Mouse (Mus musculus) NIH3T3 (cell line): ENCODE results near the gene Tlr9.

Experiments
- DNase-seq: peaks from one replicate; pipeline ENCODE4 v3.0.0-alpha.2; 2012; ENCODE audit warnings: low read depth

Tlr9 gene

DNA sequence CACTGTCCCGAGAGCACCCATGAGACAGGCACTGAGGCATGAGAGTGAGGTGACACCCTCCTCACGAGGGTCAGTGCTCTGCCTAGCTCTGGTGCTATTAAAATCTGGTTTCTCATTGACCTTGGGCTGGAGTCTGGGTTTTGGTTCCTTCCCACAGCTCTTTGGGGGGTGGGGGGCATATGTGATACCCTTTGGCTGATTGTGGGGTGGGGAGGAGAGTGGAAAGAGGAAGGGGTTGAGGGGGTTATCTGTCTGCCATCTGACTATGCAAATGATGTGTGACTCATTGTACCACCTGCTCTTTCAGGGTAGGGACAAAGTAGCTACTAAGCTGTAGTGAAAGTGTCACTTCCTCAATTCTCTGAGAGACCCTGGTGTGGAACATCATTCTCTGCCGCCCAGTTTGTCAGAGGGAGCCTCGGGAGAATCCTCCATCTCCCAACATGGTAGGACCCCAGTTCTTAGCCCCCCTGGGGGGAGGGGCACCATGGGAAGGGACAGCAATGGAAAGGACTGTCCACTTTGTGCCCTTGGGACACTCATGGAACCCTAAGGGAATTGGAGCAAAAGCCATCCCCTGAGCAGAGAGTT, at the start of gene Tlr9:
Gene Tlr9 (plus strand): TSS at position 338 of the 591 bp plus-strand sequence.
- DNase-seq, result no peak

- DNase-seq, result no peak
Observed at GRCm38 (mm10) chr9:106173363-106173762, 49.0 kb upstream of the Tlr9 start.

GRCm38 (mm10) chr9:106175552-106176200, 46.7 kb upstream of the Tlr9 start:
- peak; percentile 52 for DNase-seq

DNA sequence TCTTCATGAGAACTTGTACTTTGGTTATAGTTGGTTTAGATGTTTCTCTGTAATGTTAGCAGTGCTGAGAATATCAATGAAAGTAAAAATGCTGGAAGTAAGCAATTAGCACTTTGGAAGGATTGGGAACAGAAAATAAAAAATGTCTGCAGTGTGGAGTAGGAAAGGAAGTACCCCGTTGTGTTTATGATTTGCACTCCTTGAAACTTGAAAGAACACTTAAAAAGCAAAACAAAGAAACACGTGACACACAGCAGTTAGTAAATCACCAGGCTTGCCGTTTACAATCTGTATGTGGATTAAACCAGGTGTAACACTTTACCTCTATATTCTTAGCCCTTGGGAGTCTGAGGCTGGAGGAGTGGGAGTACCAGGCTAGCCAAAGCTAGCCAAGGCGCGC, 45.6 kb upstream of the Tlr9 start:
- DNase-seq, result no peak

DNA sequence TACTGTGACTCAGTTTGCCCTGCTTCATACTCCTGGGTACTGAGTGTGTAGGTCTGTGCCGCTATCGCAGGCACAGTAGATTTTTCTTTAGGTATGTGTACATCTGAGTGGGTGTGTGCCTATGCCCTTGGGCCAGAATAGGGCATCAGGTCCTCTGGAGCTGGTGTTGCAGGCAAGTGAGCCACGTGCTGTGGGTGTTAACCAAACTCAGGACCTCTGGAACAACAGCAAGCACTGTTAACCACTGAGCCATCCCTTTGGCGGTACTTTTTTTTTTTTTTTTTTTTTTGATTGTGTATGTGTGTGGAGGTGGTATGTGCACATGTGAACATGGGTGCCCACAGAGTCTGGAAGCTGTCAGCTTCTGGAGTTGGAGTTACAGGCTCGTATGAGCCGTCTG, 44.6 kb upstream of the Tlr9 start:
- DNase-seq, result no peak

GRCm38 (mm10) chr9:106179454-106179853, 42.9 kb upstream of the Tlr9 start:
- no peak for DNase-seq

GRCm38 (mm10) chr9:106179964-106180363, 42.4 kb upstream of the Tlr9 start:
- no peak for DNase-seq

DNA sequence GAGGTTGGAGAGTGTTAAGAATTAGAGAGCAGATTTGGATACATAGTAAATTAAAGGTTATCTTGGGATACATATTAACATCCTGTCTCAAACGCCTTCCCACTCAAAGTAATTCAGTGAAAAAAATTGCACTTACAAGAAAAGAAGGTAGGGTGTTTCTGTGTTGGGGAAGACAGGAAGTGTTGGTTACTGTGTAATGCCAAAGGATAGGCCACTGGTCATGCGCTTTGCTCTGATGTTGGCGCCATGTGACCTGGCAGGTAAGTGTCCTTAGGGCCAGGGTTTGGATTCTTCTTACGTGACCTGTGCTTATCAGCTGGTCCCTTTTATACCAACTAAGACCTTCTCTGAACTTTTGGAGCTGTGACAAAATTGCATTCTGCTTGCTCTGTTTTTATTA, 40.3 kb upstream of the Tlr9 start:
- no peak for DNase-seq

GRCm38 (mm10) chr9:106183996-106184395, 38.4 kb upstream of the Tlr9 start:
- DNase-seq, result no peak

GRCm38 (mm10) chr9:106191355-106191754, 31.0 kb upstream of the Tlr9 start:
- DNase-seq, result no peak

- no peak for DNase-seq
Observed at GRCm38 (mm10) chr9:106192024-106192423, 30.4 kb upstream of the Tlr9 start.

GRCm38 (mm10) chr9:106192998-106193397, 29.4 kb upstream of the Tlr9 start:
- no peak for DNase-seq

GRCm38 (mm10) chr9:106193930-106194807, 28.2 kb upstream of the Tlr9 start:
- no peak for DNase-seq

- no peak for DNase-seq
Observed at GRCm38 (mm10) chr9:106195693-106196092, 26.7 kb upstream of the Tlr9 start.

DNA sequence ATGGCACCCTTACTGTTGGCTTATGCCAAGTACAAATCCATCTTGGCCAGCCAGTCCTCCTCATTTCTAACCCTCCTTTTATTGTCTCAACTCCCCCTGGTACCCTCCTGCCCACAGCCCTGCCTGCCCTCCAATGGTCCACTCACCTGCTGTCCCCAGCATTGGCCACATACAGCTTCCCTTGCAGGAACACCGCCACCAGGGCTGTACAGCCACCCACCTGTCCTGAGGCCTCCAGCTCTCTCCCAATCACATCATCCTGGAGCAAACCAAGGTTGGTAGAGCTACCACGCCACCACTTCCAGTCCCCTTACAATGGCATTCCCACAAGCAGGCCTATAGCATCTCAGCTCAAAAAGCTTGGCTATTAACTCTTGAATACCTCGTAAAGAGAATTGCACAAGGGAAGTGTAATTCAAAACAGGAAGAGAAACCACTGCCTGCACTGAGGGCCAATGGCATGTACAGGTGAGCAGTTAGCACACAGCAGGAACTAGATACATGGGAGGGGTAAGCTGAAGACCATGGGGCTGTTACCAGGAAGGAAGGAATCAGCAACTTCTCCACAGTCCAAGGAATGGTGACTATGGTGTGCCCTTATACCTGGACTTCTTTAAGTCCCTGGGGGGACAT, 25.2 kb upstream of the Tlr9 start:
- DNase-seq, result no peak

DNA sequence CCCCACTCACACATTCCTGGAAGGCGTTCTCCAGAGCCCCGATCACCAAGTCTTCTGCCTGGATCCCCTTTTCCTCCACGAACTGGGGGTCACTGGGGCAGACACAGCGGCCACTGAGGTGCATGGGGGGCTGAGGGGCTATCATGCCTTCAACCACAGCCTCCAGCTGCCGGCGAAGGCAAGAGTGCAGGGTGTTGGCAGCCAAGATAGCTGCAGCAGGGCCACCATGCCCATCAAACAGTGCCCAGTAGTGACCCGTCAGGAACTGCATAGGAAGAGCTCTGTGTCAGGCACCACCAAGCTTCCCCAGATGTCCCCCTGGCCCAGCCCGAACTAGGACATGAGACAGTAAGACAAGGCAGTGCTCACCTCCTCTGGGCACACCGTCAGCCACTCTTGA, 24.7 kb upstream of the Tlr9 start:
- DNase-seq, result no peak

DNA sequence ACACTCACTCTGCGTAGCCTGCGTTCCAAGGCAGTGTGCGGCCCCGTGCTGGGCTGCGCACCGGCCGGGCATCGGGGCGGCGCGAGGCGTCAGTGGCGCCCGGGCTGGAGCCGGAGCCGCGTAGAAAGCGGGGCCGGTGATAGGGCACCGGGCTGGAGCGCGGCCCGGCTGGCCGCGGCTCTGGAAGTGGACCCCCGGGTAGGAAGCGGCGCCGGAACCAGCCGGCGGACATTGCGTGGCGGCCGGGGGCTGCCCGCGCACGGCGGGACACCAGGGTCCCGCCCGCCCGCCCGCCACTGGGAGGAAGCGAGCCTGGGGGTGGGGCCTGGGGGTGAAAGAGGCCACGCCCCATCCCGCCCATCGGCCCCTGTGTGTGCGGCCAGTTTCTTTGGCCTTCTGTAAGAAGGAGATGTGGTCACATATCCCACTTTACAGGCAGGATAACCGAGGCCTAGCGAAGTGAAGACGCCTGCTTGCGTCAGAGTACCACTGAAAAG, 23.4 kb upstream of the Tlr9 start:
- peak; percentile 81 for DNase-seq

GRCm38 (mm10) chr9:106199535-106200272, 22.7 kb upstream of the Tlr9 start, which contains the start of gene Ppm1m:
Gene Ppm1m, minus strand, starts transcription at chr9:106199746.
- no peak for DNase-seq

DNA sequence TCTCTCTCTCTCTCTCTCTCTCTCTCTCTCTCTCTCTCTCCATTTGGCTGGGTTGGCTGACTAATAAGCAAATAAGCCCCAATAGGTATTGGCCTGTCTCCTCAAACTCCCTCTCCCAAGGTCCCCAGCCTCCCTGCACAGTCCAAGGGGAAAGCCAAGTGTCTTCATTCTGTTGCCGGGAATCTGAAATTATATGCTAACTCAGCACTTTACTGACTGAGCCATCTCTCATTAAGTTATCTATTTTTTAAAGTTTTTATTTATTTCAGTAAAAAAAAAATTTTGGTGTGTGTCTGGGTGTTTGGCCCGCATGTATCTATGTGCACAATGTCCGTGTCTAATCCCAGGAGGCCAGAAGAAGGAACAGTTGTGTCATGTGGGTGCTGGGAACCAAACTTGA, 20.5 kb upstream of the Tlr9 start:
- no peak for DNase-seq

GRCm38 (mm10) chr9:106202819-106203636, 19.4 kb upstream of the Tlr9 start, which contains the start of gene Twf2:
Gene Twf2, plus strand, starts transcription at chr9:106203108.
- peak; percentile 92 for DNase-seq
